Comparison of ENCODE assay signal across 9 mouse cellular contexts in genomic region chrX:12076763-12077600, GRCm38 (mm10).
DNase-seq lines count a peak whose midpoint lies in the region; ATAC-seq lines count a peak whose summit lies in the region.
"Had no signal": no experiment of that assay in that cellular context is flagged by ENCODE, and none has a peak within 500 bp of the region (broad histone marks: within the 10 kb centered on the region; RNA-seq: fewer than 3 reads in every experiment).

No protein-coding gene starts in this region.

- H3K4me3 ChIP-seq in intestine, embryonic 15.5 days (replicated peaks) = peak overlapping the region; percentile 57
- H3K4me3 ChIP-seq in limb, embryonic 15.5 days = peak overlapping the region; percentile 58
- H3K4me3 ChIP-seq in midbrain, embryonic 13.5 days (replicated peaks) = peak overlapping the region; percentile 68

- no peaks in the 10 kb centered on the region for H3K9me3 ChIP-seq in intestine, embryonic 15.5 days
- H3K9me3 ChIP-seq in limb, embryonic 15.5 days = no peaks in the 10 kb centered on the region
- no peaks in the 10 kb centered on the region for H3K9me3 ChIP-seq in midbrain, embryonic 13.5 days

- H3K27ac ChIP-seq in intestine, embryonic 15.5 days = 0 out of 2 replicates have a peak overlapping the region, but pooled peaks have one; percentile 36
- no peak overlapping the region for H3K27ac ChIP-seq in limb, embryonic 15.5 days
- peak overlapping the region; percentile 95 for H3K27ac ChIP-seq in midbrain, embryonic 13.5 days

- peaks cover 9% of the 10 kb centered on the region for H3K4me1 ChIP-seq in intestine, embryonic 15.5 days (replicated peaks)
- H3K4me1 ChIP-seq in limb, embryonic 15.5 days = peaks cover 32% of the 10 kb centered on the region
- H3K4me1 ChIP-seq in midbrain, embryonic 13.5 days (replicated peaks) = peaks cover 52% of the 10 kb centered on the region

- H3K36me3 ChIP-seq in intestine, embryonic 15.5 days = no peaks in the 10 kb centered on the region
- H3K36me3 ChIP-seq in limb, embryonic 15.5 days = no peaks in the 10 kb centered on the region
- H3K36me3 ChIP-seq in midbrain, embryonic 13.5 days = no peaks in the 10 kb centered on the region

- peaks cover 24% of the 10 kb centered on the region for H3K27me3 ChIP-seq in intestine, embryonic 15.5 days (replicated peaks)
- peaks cover 59% of the 10 kb centered on the region for H3K27me3 ChIP-seq in limb, embryonic 15.5 days
- H3K27me3 ChIP-seq in midbrain, embryonic 13.5 days = peaks cover 76% of the 10 kb centered on the region

- DNase-seq in urinary bladder, adult 2 months (ENCODE audit: low spot score) = peak; percentile 42
- DNase-seq in urinary bladder, postnatal 25 days (ENCODE audit: low spot score) = no peak
- peak; percentile 71 for DNase-seq in embryo, embryonic 10 days (ENCODE audit: low spot score)
- peak; percentile 68 to 78 for DNase-seq in spleen, postnatal 4 days (ENCODE audit: low spot score in 2 of 2)

- H3K4me2 ChIP-seq in intestine, embryonic 15.5 days (replicated peaks) = peak overlapping the region; percentile 85
- peak overlapping the region; percentile 73 for H3K4me2 ChIP-seq in limb, embryonic 15.5 days
- H3K4me2 ChIP-seq in midbrain, embryonic 13.5 days (replicated peaks) = peak overlapping the region; percentile 68

- ATAC-seq in granulocyte monocyte progenitor cell, adult 5-6 weeks (replicated peaks; ENCODE audit: poor library complexity, severe bottlenecking) = peak; percentile 4; the same call in 1 of the 2 replicates
- ATAC-seq in intestine, embryonic 15.5 days = peak; percentile 39
- peak; percentile 31; the same call in 1 of the 2 replicates for ATAC-seq in limb, embryonic 15.5 days (ENCODE audit: insufficient number of reproducible peaks, low FRiP score, low TSS enrichment, low read depth)
- ATAC-seq in midbrain, embryonic 13.5 days = peak; percentile 71
- ATAC-seq: Patski had no signal

- peak overlapping the region; percentile 49 for H3K9ac ChIP-seq in intestine, embryonic 15.5 days
- H3K9ac ChIP-seq in limb, embryonic 15.5 days = peak overlapping the region; percentile 26; the same call in 1 of the 2 replicates
- peak overlapping the region; percentile 82 for H3K9ac ChIP-seq in midbrain, embryonic 13.5 days (replicated peaks)

- 5% methylated on average over 58 of the region's 58 CpGs for WGBS in intestine, embryonic 15.5 days
- WGBS in limb, embryonic 15.5 days = under 1% methylated on average over 54 of the region's 58 CpGs
- WGBS in midbrain, embryonic 13.5 days = 3% methylated on average over 53 of the region's 58 CpGs

Comparison
In these comparisons a context has a peak if more than half of its experiments do, and no peak if none do; other contexts are left out.
1. ATAC-seq: peak in every context shown above with its lines; median percentile 71 in midbrain, embryonic 13.5 days; 39 in intestine, embryonic 15.5 days; 31 in limb, embryonic 15.5 days; 4 in granulocyte monocyte progenitor cell, adult 5-6 weeks.
2. H3K9ac ChIP-seq: peak in every context shown above with its lines; median percentile 82 in midbrain, embryonic 13.5 days; 49 in intestine, embryonic 15.5 days; 26 in limb, embryonic 15.5 days.